Mouse (Mus musculus) cerebral cortex, adult 2 months (tissue): ENCODE measurements around the gene Neurl2.

ENCODE experiments used
- WGBS: fragments of 180-500 bp; shearing (Covaris S2); methylation state at CpG from one replicate; pipeline ENCODE4 v1.1.7; 2018; 5-methylcytosine and 5-hydroxymethylcytosine counted together

Neurl2 gene

GRCm38 (mm10) chr2:164857842-164858553 is 24.7 kb upstream of the Neurl2 start:
- WGBS: 21% methylated on average over 19 of the region's 19 CpGs

GRCm38 (mm10) chr2:164857101-164857821 is 24.0 kb upstream of the Neurl2 start, which contains the start of gene Pltp:
Gene Pltp (minus strand): TSS chr2:164857711.
- WGBS: 2% methylated on average over 47 of the region's 47 CpGs

- WGBS: 2% methylated on average over 42 of the region's 42 CpGs
Observed at GRCm38 (mm10) chr2:164856309-164857100, 23.2 kb upstream of the Neurl2 start.

- 78% methylated on average over 5 of the region's 5 CpGs for WGBS
Observed at GRCm38 (mm10) chr2:164855572-164855971, 22.3 kb upstream of the Neurl2 start.

- WGBS: 49% methylated on average over 8 of the region's 8 CpGs
Observed at GRCm38 (mm10) chr2:164850061-164850460, 16.8 kb upstream of the Neurl2 start.

- WGBS: 52% methylated on average over 3 of the region's 3 CpGs
Observed at GRCm38 (mm10) chr2:164845782-164846181, 12.5 kb upstream of the Neurl2 start.

- 92% methylated on average over 4 of the region's 4 CpGs for WGBS
Observed at GRCm38 (mm10) chr2:164835164-164835563, 1.9 kb upstream of the Neurl2 start.

GRCm38 (mm10) chr2:164834531-164834930 is 1.3 kb upstream of the Neurl2 start:
- WGBS: 32% methylated on average over 8 of the region's 8 CpGs

GRCm38 (mm10) chr2:164832748-164833301 is 431 bp downstream of the Neurl2 start, which contains the start of gene Ctsa:
Gene Ctsa (plus strand): TSS chr2:164832873.
- WGBS: under 1% methylated on average over 35 of the region's 35 CpGs

- 54% methylated on average over 16 of the region's 16 CpGs for WGBS
Observed at GRCm38 (mm10) chr2:164832032-164832747, 1.1 kb downstream of the Neurl2 start.

GRCm38 (mm10) chr2:164831029-164831428 is 2.2 kb downstream of the Neurl2 start:
- WGBS: 92% methylated on average over 10 of the region's 10 CpGs

GRCm38 (mm10) chr2:164829090-164829489 is 4.2 kb downstream of the Neurl2 start:
- WGBS: 92% methylated on average over 1 of the region's 1 CpGs

- 89% methylated on average over 6 of the region's 6 CpGs for WGBS
Observed at GRCm38 (mm10) chr2:164828437-164828836, 4.8 kb downstream of the Neurl2 start, which contains the start of gene Spata25. Gene Spata25 (minus strand): TSS chr2:164828537.

- WGBS: 81% methylated on average over 16 of the region's 16 CpGs
Observed at GRCm38 (mm10) chr2:164827146-164827850, 6.0 kb downstream of the Neurl2 start.

GRCm38 (mm10) chr2:164825521-164825920 is 7.7 kb downstream of the Neurl2 start:
- 94% methylated on average over 17 of the region's 17 CpGs for WGBS

GRCm38 (mm10) chr2:164823969-164824368 is 9.3 kb downstream of the Neurl2 start:
- 87% methylated on average over 4 of the region's 4 CpGs for WGBS

- 1% methylated on average over 10 of the region's 10 CpGs for WGBS
Observed at GRCm38 (mm10) chr2:164823181-164823585, 10.1 kb downstream of the Neurl2 start.

- WGBS: under 1% methylated on average over 32 of the region's 32 CpGs
Observed at GRCm38 (mm10) chr2:164822636-164823165, 10.6 kb downstream of the Neurl2 start, which contains the start of gene Zswim1. Gene Zswim1 (plus strand): TSS chr2:164822686.

GRCm38 (mm10) chr2:164821060-164821459 is 12.2 kb downstream of the Neurl2 start:
- WGBS: 66% methylated on average over 6 of the region's 6 CpGs

- WGBS: 87% methylated on average over 5 of the region's 5 CpGs
Observed at GRCm38 (mm10) chr2:164817703-164818102, 15.6 kb downstream of the Neurl2 start.
